Mouse (Mus musculus): ENCODE results near the gene 2010300C02Rik.

DNA sequence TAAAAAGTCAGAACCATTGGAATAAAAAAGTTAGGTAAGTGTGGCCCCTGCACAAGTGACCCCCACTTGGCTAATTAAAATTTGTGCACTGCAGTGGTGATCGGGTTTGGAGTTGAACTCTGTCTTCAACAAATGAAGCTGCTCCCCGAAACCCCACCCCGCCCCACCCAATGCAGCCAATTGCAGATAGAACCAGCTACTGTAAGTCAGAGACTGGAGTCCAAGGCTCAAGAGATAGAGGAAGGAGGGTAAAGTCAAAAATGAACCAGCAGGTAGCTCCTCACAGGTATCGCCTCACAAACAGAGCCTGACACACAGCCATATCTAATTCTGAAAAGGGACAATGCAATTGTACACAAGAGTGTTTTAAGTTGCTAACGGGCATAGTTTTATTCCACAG is 90.0 kb downstream of the 2010300C02Rik start:
- TF ChIP-seq CTCF (IDR thresholded peaks at IDR 0.05; ENCODE audit: extremely low read depth, insufficient read depth, low read length) = no peak
- TF ChIP-seq POLR2A (IDR thresholded peaks at IDR 0.05; ENCODE audit: extremely low read depth, insufficient read depth, low read length) = no peak
